Mouse (Mus musculus): Measurements from ENCODE around the gene AB124611. TPM values are rescaled to one million over a fixed set of nuclear protein-coding genes. Genes with fewer than 3 reads are reported as not detected.
"Not testable (repeated sequence)": the region's sequence is repeated elsewhere in the genome, so short reads cannot be mapped to it uniquely, and the experiment has no call there.

The AB124611 gene
- total RNA-seq, 2 experiments from 2014 or later = 0.33 TPM; not detected in 1

DNA sequence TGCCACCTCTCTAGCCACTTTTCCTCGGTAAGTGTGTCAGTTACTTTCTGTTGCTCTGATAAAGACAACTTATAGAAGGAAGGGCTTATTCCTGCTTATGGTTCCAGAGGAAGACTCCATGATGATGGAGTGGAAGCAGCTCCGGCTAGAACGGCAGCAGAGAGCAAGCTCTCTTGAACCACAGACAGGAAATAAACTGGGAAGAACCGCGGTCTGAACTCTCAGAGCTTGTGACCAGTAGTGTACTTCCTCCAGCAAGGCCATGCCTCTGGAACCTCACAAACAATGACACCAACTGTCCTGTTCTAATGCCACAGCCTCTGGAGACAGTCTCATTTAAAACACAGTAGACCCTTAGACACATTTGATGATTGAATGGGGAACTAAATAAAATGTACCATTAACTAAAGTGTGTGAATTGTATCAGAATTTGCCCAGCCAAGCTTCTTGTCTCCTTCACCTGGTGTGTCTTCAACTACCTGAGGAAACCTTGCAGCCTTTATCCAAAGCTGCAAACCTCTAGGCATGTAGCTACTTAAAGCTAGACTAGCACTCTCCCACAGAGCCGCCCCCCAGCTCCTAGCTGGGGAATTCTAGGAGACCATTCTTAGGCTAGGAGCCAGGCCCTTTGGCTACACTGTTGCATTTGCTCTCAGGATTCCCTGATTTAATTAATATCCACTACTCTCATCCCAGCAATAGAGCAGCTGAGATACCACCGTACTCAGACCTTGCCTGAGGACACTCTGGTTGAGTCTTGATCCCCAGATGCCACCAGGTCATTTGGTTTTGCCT is 637 bp upstream of the AB124611 start:
- DNase-seq = no peak

DNA sequence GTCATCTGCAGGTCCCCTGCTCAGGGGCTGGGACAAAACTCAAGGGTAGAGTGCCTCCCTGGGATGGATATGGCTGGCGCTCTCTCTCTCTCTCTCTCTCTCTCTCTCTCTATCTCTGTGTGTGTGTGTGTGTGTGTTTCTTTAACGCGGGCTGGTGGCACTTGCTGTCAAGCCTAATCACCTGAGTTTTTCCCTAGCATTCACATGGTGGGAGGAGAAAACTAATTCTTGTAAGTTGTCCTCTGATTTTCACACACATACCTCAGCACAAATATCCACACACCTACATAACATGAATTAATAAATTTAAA is 613 bp downstream of the AB124611 start:
- DNase-seq = no peak

DNA sequence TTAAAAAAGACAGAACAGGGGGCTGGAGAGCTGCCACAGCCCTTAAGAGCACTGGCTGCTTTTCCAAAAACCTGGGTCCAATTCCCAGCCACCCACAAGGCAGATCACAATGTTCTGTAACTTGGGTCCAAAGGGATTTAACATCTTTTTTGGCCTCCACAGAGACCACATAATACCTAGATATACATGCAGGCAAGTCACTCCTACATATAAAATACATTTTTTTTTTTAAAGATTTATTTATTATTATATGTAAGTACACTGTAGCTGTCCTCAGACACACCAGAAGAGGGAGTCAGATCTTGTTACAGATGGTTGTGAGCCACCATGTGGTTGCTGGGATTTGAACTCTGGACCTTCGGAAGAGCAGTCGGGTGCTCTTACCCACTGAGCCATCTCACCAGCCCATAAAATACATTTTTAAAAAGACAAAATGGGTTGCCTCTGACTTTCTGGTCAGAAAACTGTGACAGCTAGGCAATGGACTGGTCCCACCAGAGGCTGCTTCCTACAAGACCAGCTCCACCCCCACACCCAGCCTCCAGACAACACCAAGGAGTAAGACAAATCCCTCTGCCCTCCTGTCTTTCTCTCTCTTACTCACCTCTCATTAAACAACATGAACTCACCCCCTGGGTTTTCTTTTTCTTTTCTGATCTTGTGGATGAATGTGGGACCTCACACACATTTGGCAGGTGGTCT is 1.3 kb downstream of the AB124611 start:
- no peak for DNase-seq

DNA sequence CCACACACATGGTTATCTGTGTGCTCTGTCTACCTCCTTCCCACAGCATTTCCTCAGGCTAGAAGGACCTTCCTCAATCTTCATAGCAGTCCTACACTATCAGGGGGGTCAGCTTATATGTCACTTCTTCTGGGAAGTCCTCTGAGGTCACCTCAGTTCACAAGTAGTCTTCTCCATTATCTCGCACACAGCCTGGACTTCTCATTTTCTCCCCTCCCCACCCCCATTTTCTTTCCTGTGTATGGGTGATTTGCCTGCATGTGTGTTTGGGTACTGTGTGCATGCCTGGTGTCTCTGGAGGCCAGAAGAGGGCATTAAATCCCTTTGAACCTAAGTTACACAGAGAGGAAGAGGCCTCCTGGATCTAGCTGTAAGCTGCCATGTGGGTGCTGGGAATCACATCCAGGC is 1.9 kb downstream of the AB124611 start:
- DNase-seq = no peak

DNA sequence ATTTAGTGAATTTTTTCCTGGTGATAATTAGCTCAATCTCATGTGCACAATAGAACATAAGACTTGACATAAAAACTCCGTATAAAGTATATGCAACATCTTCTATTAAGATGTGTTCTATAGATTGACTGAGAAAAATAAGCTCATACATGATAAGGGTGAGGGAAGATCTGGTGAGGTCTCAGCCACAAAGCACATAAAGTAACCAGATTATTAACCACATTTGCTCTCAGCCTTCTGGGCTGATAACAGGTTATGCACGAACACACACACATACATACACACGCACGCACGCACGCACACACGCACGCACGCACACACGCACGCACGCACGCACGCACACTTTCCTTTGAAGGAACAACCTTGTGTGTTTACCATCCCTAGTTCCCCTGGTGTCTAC is 10.5 kb downstream of the AB124611 start:
- DNase-seq = no peak

DNA sequence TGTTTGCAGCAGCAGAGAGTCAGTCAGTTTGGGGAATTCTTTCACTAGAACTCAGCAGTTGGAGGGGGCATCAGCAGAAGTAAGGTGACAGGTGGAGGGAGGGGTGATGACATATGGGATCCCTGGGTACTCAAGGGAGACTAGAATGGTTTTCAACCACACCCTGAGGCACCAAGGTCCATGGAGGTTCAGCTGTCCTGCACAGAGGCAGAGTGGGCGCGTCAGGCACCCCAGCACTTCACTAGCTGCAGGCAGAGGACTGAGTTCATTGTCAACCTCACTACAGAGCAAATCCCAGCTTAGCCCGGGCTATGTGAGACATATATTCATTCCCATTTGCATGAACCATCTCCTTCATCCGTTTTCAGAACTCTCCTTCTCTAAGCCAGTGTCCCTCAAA is 11.0 kb downstream of the AB124611 start:
- DNase-seq = no peak

DNA sequence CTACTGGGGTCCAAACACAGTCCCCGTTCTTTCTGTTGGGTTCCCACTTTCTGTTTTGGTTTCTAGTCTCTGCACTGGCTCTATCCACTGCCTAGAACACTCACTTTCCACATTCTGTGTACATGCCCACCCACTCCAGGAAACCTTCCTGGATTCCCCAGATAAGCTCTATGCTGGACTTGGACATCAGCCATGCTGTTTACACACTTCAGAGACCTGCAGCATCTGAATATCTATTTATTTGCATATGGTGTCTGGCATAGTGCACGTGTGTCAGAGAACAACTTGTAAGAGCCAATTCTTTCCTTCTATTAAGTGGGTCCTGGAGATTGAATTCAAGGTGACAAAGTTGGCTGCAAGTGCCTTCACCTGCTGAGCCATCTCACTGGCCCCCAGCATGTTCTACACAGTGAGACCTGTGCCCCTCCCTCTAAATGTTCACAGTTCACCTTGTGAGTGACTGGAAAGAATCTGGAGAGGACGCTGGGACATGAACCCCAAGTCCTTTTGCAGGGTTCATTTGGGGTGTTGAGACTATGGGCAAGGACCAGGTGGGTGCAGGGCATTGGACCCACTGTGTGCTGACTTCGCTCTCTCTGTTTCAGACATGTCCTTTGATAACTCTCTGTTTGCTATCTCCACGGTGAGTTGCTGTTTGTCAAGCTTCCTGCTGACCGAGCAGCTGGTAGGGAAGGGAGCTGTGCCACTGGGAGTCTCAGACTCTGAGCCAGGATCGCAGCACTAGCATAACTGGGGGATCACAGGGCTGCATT is 14.2 kb downstream of the AB124611 start:
- no peak for DNase-seq

DNA sequence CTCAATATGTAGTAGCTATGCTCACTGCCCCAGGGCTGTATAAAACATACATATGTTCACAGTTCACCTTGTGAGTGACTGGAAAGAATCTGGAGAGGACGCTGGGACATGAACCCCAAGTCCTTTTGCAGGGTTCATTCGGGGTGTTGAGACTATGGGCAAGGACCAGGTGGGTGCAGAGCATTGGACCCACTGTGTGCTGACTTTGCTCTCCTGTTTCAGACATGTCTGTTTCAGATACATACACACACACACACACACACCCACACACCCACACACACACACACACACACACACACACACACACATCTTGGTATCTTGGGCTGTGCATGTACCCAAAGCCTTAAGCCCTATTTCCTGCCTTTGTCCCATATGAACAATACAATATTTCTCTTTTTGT is 16.0 kb downstream of the AB124611 start:
- not testable (repeated sequence) for DNase-seq

DNA sequence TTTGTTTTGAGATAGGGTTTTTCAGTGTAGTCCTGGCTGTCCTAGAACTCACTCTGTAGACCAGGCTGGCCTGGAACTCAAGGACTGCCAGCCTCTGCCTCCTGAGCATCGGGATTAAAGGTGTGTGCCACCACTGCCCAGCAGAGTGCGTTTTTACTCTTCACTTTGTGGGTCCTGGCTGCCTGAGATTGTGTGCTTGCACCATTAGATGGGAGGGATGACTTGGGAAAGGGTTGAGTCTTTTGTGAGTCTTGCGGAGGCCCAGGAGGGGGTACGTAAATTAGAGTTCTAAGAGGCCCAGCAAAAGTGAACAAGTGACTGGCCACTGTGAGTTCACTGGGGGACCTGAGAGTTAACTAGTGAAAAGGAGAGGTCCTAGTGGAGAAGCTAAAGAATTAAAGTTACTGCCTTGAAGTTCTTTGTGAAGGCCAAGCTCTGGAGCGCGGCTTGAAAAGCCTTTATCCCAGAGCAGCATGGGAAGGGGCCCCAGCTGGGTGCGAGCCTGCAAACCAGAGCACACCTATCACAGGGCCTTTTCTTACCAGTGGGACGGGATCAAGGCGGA is 19.5 kb downstream of the AB124611 start:
- DNase-seq = no peak

DNA sequence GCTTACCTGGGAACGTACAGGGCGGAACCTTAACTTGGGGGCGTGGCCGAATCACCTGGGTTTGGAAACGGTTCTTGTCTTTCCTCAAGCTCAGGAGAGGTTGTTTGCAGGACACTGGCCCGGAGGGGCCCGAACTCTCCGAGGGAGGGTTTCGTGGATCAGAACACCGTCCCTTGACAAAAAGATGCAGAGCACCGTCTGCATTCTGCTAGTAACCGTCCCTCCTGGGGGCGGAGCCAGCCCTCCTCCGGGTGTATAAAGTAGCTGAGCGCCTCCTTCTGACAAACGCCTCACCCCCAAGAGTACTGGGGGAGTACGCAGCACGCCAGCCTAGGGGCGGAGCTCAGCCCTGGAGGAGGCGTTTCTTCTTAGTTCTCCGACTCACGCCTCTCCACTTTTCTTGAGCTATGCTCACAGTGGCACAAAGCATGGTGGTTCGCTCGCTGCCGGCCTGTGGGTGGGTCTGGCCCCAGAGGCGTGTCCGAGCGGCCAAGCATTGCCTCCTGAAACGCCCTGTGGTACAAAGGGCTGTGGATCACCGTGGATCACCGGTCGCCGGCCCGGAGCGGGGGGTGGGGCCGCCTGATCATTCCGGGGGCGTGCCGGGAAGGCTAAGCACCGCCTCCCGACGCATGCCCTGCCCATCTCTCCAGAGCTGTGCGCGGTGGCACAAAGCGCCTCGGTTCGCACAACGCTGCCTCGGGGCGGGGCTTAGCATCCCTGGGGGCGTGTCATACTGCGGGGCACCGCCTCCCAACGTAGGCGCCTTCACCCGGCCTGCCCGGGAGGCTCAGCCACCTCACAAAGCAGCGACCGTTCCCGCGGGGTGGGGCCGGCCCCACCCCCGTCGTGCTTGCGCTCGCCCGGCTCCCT is 20.2 kb downstream of the AB124611 start:
- peak; percentile 99 to 100 for DNase-seq

DNA sequence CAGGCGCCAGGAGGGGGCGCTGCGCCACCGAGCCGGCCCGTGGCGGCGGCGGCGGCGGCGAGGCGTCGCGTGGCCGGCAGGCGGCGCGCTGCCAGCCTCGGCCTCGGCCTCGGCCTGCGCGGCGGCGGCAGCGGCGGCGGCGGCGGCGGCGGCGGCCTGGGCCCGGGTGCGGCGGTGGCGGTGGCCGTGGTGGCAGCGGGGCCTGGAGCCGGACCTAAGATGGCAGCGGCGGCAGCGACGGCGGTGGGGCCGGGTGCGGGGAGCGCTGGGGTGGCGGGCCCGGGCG is 20.8 kb downstream of the AB124611 start, which contains the start of gene Carm1:
Gene Carm1, plus strand, starts transcription at position 106 of the 286 bp plus-strand sequence.
- DNase-seq = peak in 1 of 2 experiments; percentile 66

DNA sequence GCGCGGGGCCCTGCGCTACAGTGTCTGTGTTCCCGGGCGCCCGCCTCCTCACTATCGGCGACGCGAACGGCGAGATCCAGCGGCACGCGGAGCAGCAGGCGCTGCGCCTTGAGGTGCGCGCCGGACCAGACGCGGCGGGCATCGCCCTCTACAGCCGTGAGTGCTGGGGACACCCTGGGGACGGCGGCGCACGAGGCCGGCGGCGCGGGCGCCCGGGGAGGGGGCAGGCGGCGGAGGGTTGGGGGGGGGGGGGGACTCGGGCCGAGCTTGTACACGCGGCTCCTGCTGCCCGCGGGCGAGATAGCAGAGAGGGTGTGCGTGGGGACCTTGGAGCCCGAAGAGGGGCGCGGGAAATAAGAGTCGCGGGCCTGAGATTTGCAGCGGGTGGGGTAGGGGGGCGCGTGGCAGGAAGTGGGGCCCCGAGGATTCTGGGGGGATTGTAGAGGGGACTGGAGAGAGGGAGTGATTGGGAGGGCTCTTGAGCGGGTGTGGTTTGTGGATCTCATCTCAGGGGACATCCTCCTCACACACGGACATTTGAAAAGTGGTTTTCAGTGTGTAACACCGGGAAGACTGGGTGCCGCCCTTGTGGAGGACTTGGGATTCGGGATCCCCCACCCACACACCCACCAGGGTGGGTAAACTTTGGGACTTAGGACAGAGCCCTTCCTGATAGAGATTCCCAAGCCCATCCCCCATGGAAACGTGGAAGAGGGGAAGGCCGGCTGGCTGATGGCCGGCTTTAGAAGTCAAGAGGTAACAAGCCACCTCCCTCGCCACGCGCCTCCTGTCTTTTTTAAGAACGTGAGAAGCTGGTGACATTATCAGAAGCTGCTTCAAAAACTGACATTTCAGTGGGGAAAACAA is 21.3 kb downstream of the AB124611 start:
- DNase-seq = peak in 1 of 2 experiments; percentile 54

DNA sequence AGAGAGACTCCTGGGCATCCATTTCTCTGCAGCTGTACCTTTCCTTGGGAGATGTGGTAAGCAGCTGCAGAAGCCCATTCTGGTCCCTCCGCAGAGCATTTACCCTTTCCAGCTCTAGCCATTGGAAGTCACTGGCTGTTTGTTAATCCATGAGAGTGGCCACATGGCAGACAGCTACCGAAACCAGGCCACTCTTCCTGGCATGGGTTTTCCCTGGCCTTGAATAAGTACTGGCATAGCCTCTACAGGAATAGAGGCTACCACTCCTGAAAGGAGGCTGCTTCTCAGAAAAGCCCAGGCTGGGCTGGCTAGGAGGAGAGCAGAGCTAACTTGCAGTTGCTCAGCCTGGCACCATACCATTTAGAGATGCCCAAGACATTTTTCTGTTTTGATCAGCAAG is 25.1 kb downstream of the AB124611 start:
- no peak for DNase-seq

DNA sequence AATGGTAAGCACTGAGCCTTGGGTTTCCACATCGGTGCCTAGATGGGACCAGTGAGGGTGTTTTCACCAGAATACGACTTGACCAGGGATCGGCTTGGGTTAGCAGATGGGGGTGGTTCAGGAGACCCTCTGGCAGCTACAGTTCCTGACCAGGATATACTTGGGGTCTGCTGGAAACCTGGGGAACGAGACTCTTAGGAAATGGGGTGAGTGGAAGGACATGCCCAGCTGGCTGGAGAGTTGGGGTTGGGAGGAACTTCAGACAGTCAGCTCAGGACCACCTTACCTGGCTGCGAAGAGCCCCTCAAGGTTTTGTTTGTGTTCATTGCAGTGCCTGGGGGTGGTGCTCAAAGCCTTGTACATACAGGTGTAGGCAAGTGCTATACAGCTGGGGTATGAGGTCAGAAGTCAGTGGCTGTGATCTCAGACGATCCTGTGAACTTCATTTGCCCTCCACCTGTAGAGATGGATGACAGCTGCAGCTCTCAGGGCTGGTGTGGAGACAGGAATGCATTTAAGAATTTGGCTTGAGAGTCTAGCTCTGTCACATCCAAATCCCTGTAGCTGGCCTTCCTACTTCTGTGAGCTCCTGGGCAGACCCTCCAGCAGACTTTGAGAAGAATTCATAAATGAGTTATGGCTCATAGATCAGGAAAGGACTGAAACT is 27.8 kb downstream of the AB124611 start:
- DNase-seq = no peak

DNA sequence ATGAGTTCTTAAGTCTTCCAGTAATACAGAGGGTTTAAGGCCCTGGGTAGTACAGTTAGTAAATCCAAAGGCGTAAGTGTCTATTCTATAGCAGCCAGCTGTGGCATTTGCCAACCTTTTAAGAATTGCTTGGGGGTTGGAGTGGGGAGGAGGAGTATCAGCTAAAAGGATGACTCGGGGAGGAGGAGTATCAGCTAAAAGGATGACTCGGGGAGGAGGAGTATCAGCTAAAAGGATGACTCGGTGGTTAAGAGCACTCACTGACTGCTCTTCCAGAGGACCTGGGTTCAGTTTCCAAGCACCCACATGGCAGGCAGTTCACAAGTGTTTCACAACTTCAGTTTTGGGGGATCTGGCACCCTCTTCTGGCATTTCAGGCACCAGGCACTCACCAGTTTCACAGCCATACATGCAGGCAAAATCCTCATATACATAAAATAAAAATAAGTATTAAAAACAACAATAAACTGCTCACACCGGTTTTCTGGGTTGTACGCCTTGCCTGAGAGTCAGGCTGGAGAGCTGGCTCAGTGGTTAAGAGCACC is 29.3 kb downstream of the AB124611 start:
- DNase-seq = no peak

DNA sequence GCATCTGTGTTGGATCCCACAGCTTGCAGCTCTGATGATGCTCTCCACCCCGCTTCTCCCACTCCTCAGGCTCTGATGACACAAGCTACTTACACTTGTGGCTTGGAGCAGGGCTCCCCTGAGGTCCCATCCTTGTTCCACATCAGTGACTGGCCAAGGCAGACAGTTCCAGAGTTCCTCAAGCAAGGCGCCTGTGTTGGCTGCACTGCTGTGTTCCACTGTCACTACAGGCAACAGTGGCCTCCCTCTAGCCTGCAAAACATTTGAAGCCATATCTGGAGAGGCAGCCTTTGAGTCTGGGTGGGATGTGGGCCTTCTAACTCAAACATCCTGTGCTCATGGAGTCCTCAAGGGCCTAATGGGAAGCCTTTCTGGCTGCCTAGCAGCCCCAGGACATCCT is 31.0 kb downstream of the AB124611 start:
- no peak for DNase-seq

DNA sequence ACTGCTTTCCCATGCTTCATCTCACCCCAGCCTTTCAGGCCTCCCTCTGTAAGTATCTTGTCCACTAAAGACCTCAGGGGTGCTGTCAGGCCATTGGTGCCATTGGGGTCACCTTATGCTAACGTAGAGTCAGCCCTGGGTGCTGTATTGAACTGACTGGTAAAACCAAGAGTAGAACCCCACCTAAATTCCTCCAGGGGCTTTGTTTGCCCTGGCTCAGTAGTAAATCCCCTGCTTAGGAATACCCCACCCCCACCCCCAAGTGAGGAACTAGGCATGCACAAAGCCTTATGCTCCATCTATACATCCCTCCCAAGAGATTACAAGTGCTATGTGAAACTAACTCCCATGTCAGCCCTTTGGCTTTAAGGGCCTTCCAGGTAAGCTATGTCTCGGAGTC is 31.6 kb downstream of the AB124611 start:
- no peak for DNase-seq

DNA sequence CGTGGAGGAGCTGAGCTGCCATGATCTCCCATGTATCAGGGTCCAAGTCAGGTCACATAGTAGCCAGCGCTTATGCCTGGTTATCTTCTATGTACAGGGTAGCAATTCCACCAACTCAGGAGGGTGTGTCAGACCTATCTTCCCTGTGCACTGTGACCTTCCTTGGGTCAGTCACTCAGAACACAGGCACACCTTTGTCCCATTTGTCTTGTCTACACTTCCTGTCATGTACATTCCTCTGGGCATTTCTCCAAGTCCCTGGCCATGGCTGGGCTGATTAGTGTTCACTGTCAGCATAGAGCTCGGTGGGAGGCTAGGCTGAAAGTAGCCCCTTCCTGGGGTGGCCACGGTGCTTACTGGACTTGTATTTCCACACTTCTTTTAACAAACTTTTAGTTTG is 32.4 kb downstream of the AB124611 start:
- no peak for DNase-seq

DNA sequence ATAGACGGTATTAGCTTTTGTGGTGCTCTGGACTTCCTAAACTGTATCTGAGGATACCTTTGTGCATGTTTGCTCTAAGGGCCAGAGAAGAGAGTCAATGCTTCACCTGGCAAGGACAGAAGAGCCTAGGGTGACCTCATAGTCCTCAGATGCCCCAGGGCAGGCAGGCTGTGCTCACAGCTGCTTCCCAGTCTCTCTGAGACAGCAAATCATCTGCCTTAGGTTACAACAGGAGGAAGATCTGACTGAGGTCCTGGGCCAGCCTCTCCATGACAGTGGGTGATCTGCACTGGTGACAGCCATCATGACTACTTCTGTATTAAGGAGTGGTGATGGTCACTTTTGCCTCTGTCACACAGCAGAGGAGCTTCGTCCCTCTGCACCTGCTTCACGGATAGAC is 33.2 kb downstream of the AB124611 start:
- no peak for DNase-seq

DNA sequence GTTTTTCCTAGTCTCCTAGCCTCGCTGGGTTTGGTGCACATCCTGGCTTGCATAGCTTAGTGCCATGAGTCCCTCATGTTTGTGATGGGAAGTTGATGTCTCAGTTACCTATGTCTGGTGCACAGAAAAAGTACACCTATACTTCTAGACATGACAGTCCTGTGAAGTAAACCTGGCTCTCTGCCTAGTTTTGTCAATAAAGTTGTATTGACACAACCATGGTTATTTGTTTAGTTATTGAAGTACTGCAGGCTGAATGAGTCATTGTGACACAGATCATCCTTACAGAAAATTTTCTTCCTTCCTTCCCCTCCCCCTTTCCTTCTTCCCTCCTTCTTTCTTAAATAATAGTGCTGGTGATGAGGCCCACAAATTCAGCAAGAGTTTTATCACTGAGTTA is 38.4 kb downstream of the AB124611 start:
- no peak for DNase-seq

Measured in layer of hippocampus, postnatal 36 days (tissue).